Mouse (Mus musculus) midbrain, embryonic 12.5 days (tissue): ENCODE measurements at regions not wholly inside any gene's neighbourhood (a gene's known extent, or its start where the extent isn't known, plus 50 kb on each side); places are given as distances from the start of the nearest gene placed in this dataset. TPM values are rescaled to one million over a fixed set of nuclear protein-coding genes. Genes with fewer than 3 reads are reported as not detected.

Source experiments
- ATAC-seq: fragments of 200-750 bp; cut with Nextera tagmentation; 2 replicates; pipeline ENCODE4 v1.8.0; 2017; ENCODE audit warnings: low read depth, moderate TSS enrichment, moderate library complexity; ENCODE audit not compliant: low FRiP score
- H3K27ac ChIP-seq: fragments of 300-500 bp; sonication (generic); replicated peaks from 2 replicates; pipeline ENCODE4 v1.5.1; 2016; ENCODE audit warnings: mild to moderate bottlenecking
- H3K27me3 ChIP-seq: fragments of 300-500 bp; sonication (generic); 2 replicates; pipeline ENCODE4 v1.6.1; 2016; ENCODE audit warnings: mild to moderate bottlenecking
- H3K36me3 ChIP-seq: fragments of 300-500 bp; sonication (generic); 2 replicates; pipeline ENCODE4 v1.6.1; 2016
- H3K4me1 ChIP-seq: fragments of 300-500 bp; sonication (generic); 2 replicates; pipeline ENCODE4 v1.6.1; 2016
- H3K4me2 ChIP-seq: fragments of 300-500 bp; sonication (generic); replicated peaks from 2 replicates; pipeline ENCODE4 v1.6.1; 2016; ENCODE audit warnings: mild to moderate bottlenecking, moderate library complexity
- H3K4me3 ChIP-seq: fragments of 300-500 bp; sonication (generic); 2 replicates; pipeline ENCODE4 v1.5.1; 2016; ENCODE audit warnings: mild to moderate bottlenecking
- H3K9ac ChIP-seq: fragments of 300-500 bp; sonication (generic); replicated peaks from 2 replicates; pipeline ENCODE4 v1.6.1; 2016; ENCODE audit warnings: mild to moderate bottlenecking, moderate library complexity
- H3K9me3 ChIP-seq: fragments of 300-500 bp; sonication (generic); 2 replicates; pipeline ENCODE4 v1.6.1; 2016; ENCODE audit warnings: mild to moderate bottlenecking
- WGBS: fragments of 180-500 bp; shearing (Covaris S2); methylation state at CpG from one replicate; pipeline ENCODE4 v1.1.7; 2016; 5-methylcytosine and 5-hydroxymethylcytosine counted together
- microRNA-seq: library from miRNA; unstranded; fragments of <30 nt; microRNA quantifications from one replicate; pipeline ENCODE4, GENCODE M21; 2017

- Histone ChIP-seq H3K27me3 (no peaks in the 10 kb centered on the region), H3K9me3 (no peaks in the 10 kb centered on the region), H3K4me2 (no peak overlapping the region), H3K9ac (no peak overlapping the region), H3K4me3 (no peak overlapping the region), H3K36me3 (no peaks in the 10 kb centered on the region), H3K27ac (no peak overlapping the region), H3K4me1 (no peaks in the 10 kb centered on the region)
- ATAC-seq = no peak
- 82% methylated on average over 2 of the region's 2 CpGs for WGBS
These were observed 169.7 kb downstream of the Snx13 start for GRCm38 (mm10) chr12:35216725-35217124.

- ATAC-seq = no peak
- Histone ChIP-seq H3K4me3 (no peak overlapping the region), H3K4me2 (no peak overlapping the region)
These were observed 162.4 kb downstream of the Snx13 start for GRCm38 (mm10) chr12:35209399-35209798.

GRCm38 (mm10) chr12:35207605-35208004 lies 160.6 kb downstream of the Snx13 start:
- ATAC-seq = no peak
- no peak overlapping the region for H3K27ac ChIP-seq
- no peaks in the 10 kb centered on the region for H3K36me3 ChIP-seq
- no peak overlapping the region for H3K9ac ChIP-seq
- H3K4me3 ChIP-seq = no peak overlapping the region
- H3K4me2 ChIP-seq = no peak overlapping the region
- H3K4me1 ChIP-seq = no peaks in the 10 kb centered on the region
- no peaks in the 10 kb centered on the region for H3K9me3 ChIP-seq
- no peaks in the 10 kb centered on the region for H3K27me3 ChIP-seq
- 93% methylated on average over 3 of the region's 3 CpGs for WGBS

More at GRCm38 (mm10) chr12:35209399-35209798, 162.4 kb downstream of the Snx13 start:
- no peaks in the 10 kb centered on the region for H3K36me3 ChIP-seq
- H3K4me1 ChIP-seq = no peaks in the 10 kb centered on the region
- no peak overlapping the region for H3K27ac ChIP-seq
- H3K9ac ChIP-seq = no peak overlapping the region
- no peaks in the 10 kb centered on the region for H3K9me3 ChIP-seq
- H3K27me3 ChIP-seq = no peaks in the 10 kb centered on the region

GRCm38 (mm10) chr12:35203398-35203797 lies 156.4 kb downstream of the Snx13 start:
- 89% methylated on average over 1 of the region's 1 CpGs for WGBS
- ATAC-seq = no peak
- no peak overlapping the region for H3K4me3 ChIP-seq
- H3K27ac ChIP-seq = no peak overlapping the region
- H3K4me2 ChIP-seq = no peak overlapping the region
- H3K4me1 ChIP-seq = no peaks in the 10 kb centered on the region
- no peaks in the 10 kb centered on the region for H3K36me3 ChIP-seq
- no peaks in the 10 kb centered on the region for H3K9me3 ChIP-seq
- H3K9ac ChIP-seq = no peak overlapping the region
- H3K27me3 ChIP-seq = no peaks in the 10 kb centered on the region

GRCm38 (mm10) chr12:35200110-35200509 lies 153.1 kb downstream of the Snx13 start:
- Histone ChIP-seq H3K27me3 (no peaks in the 10 kb centered on the region), H3K4me3 (no peak overlapping the region), H3K9ac (no peak overlapping the region), H3K9me3 (no peaks in the 10 kb centered on the region), H3K4me1 (no peaks in the 10 kb centered on the region), H3K36me3 (no peaks in the 10 kb centered on the region), H3K27ac (no peak overlapping the region), H3K4me2 (no peak overlapping the region)
- ATAC-seq = no peak
- 52% methylated on average over 5 of the region's 5 CpGs for WGBS

Small RNAs in the stretch of these regions (microRNA-seq; reads per million reads assigned to microRNA genes)
- gene Gm44396 = not detected
